14 mouse cellular contexts compared by ENCODE assay signal in the genomic region with DNA sequence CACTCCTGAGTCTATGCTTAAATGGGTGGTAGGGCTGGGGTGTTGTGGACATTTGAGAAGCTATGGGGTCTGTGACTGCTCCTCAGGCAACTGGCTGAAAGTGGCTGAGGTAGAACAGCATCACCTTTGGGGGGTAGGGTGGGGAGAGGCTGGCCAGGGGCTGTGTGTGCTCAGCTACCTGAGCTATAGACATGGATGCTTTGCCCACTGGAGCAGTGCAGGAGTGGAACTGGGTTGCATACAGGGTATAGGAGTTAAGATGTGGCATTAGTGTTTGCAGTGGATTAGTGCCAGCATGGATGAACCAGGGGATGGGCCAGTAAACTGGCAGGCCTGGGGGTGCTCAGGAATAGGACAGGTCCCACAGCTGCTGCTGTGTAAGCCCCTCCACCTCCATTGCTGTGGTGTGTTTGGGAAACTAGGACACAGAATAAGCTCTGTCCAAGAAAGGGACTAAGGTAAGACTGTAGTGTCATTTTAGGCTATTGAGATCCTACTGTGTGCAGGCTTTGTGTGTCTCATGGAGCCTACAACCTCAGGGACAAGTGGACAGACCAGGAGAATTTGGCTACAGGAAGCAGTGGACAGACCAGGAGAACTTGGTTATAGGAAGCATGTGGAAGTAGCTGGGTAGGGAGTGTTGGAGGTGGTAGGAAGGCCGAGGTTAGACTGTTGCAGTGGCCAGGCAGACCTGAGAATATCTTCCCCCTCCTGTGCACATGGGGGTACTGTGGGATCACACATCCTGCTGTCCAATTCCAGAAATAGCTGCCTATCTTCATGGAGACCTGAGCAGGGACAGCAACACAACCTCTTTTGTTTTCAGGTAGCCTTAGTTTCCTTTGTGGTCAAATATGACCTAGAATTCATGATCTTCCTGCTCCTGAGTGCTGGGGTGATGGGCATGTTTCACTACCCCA. TPM values are rescaled to one million over a fixed set of nuclear protein-coding genes. Genes with fewer than 3 reads are reported as not detected.
A peak's percentile ranks its signal among the peaks of the same experiment; 100 is the strongest.
DNase-seq lines count a peak whose midpoint lies in the region; ATAC-seq and TF ChIP-seq lines count a peak whose summit lies in the region.
"Had no signal": no experiment of that assay in that cellular context is flagged by ENCODE, and none has a peak within 500 bp of the region (broad histone marks: within the 10 kb centered on the region; RNA-seq: fewer than 3 reads in every experiment).

No protein-coding gene starts in this region.

- peaks cover 23% of the 10 kb centered on the region for H3K79me2 ChIP-seq in MEL (ENCODE audit: control insufficient read depth, insufficient read depth, low read length, poor library complexity)

- peaks cover 19% of the 10 kb centered on the region for H3K27me3 ChIP-seq in limb, embryonic 12.5 days
- H3K27me3 ChIP-seq in limb, embryonic 10.5 days (ENCODE audit: low read depth, poor library complexity, severe bottlenecking), result peaks cover 26% of the 10 kb centered on the region
- no peaks in the 10 kb centered on the region for H3K27me3 ChIP-seq in MEL (ENCODE audit: control insufficient read depth in 1 of 2, insufficient read depth in 2 of 2, low read length in 2 of 2)
- H3K27me3 ChIP-seq in liver, embryonic 12.5 days (replicated peaks), result peaks cover 29% of the 10 kb centered on the region

- no peak for TF ChIP-seq EP300 in MEL (IDR thresholded peaks at IDR 0.05; ENCODE audit: low read depth in 1 of 2, low read length in 2 of 2)

- H3K36me3 ChIP-seq in limb, embryonic 12.5 days, result peaks cover 27% of the 10 kb centered on the region
- H3K36me3 ChIP-seq in limb, embryonic 10.5 days, result peaks cover 31% of the 10 kb centered on the region
- peaks cover 0 to 14% of the 10 kb centered on the region in 2 experiments; a peak in 2 of 4 replicates for H3K36me3 ChIP-seq in MEL (ENCODE audit: control insufficient read depth in 1 of 2, insufficient read depth in 2 of 2, low read length in 2 of 2)
- H3K36me3 ChIP-seq in liver, embryonic 12.5 days, result peaks cover 34% of the 10 kb centered on the region

- intact Hi-C loops in heart, postnatal 25 days (cut with DNase I), result no loop called here

- 0 out of 2 replicates have a peak overlapping the region, but pooled peaks have one; percentile 12 for H3K27ac ChIP-seq in limb, embryonic 12.5 days
- H3K27ac ChIP-seq in limb, embryonic 10.5 days, result no peak overlapping the region
- H3K27ac ChIP-seq in MEL (ENCODE audit: control insufficient read depth, low read depth, low read length), result no peak overlapping the region
- H3K27ac ChIP-seq in liver, embryonic 12.5 days, result peak overlapping the region; percentile 61; the same call in 1 of the 2 replicates
- H3K27ac ChIP-seq: embryonic facial prominence, embryonic 15.5 days had no signal

- TF ChIP-seq POLR2A in MEL (IDR thresholded peaks at IDR 0.05; ENCODE audit: control insufficient read depth in 1 of 2, insufficient read depth in 1 of 2, low read depth in 1 of 2, low read length in 2 of 2, poor library complexity in 1 of 2), result peak in 1 of 2 experiments; percentile 46; a peak in 1 of 4 replicates

- ATAC-seq in limb, embryonic 12.5 days (ENCODE audit: insufficient number of reproducible peaks, insufficient read depth, low FRiP score, low TSS enrichment, low read depth), result no peak
- ATAC-seq in liver, embryonic 12.5 days, result no peak

- no peak for TF ChIP-seq RAD21 in MEL (IDR thresholded peaks at IDR 0.05; ENCODE audit: low read depth, low read length)

- no peak overlapping the region for H3K9ac ChIP-seq in limb, embryonic 12.5 days (replicated peaks)
- no peak overlapping the region for H3K9ac ChIP-seq in MEL (ENCODE audit: control insufficient read depth, low read depth, low read length, poor library complexity, severe bottlenecking)
- H3K9ac ChIP-seq in liver, embryonic 12.5 days, result 0 out of 2 replicates have a peak overlapping the region, but pooled peaks have one; percentile 12
- H3K9ac ChIP-seq: embryonic facial prominence, embryonic 15.5 days had no signal

- H3K9me3 ChIP-seq in limb, embryonic 12.5 days, result peaks cover 4% of the 10 kb centered on the region; the same call in 1 of the 2 replicates
- no peaks in the 10 kb centered on the region; the same call in 1 of the 2 replicates for H3K9me3 ChIP-seq in limb, embryonic 10.5 days (replicated peaks)
- no peaks in the 10 kb centered on the region for H3K9me3 ChIP-seq in MEL (replicated peaks; ENCODE audit: insufficient read depth, low read length)
- no peaks in the 10 kb centered on the region for H3K9me3 ChIP-seq in liver, embryonic 12.5 days (replicated peaks)
- H3K9me3 ChIP-seq: embryonic facial prominence, embryonic 15.5 days; hindbrain, embryonic 12.5 days had no signal

- peak overlapping the region; percentile 7; the same call in 1 of the 2 replicates for H3K4me3 ChIP-seq in limb, embryonic 12.5 days (replicated peaks)
- H3K4me3 ChIP-seq in limb, embryonic 10.5 days, result no peak overlapping the region; the same call in 1 of the 2 replicates
- no peak overlapping the region for H3K4me3 ChIP-seq in MEL (ENCODE audit: control insufficient read depth in 1 of 2, insufficient read depth in 1 of 2, low read depth in 2 of 2, low read length in 2 of 2)
- no peak overlapping the region for H3K4me3 ChIP-seq in liver, embryonic 12.5 days
- H3K4me3 ChIP-seq: embryonic facial prominence, embryonic 15.5 days; hindbrain, embryonic 12.5 days had no signal

- DNase-seq in heart, adult 11 months, result peak; percentile 92
- DNase-seq in heart, postnatal 25 days (ENCODE audit: low spot score), result no peak
- DNase-seq in limb, embryonic 10.5 days (ENCODE audit: low spot score), result no peak
- peak; percentile 23 for DNase-seq in MEL (ENCODE audit: low read depth, low spot score)
- DNase-seq in urinary bladder, postnatal 4 days (ENCODE audit: low spot score in 2 of 2), result no peak
- DNase-seq in spleen, postnatal 14 days (ENCODE audit: low spot score in 2 of 2), result no peak
- DNase-seq: kidney, adult 2 months; lung, postnatal 4 days had no signal

- TF ChIP-seq CTCF in MEL (IDR thresholded peaks at IDR 0.05 in 2 of 3, conservative IDR thresholded peaks at IDR 0.05 in 1 of 3; ENCODE audit: control insufficient read depth in 1 of 3, insufficient read depth in 1 of 3, low read depth in 2 of 3, low read length in 3 of 3, poor library complexity in 1 of 3, severe bottlenecking in 1 of 3), result no peak

- peaks cover 39% of the 10 kb centered on the region for H3K4me1 ChIP-seq in limb, embryonic 12.5 days (replicated peaks)
- H3K4me1 ChIP-seq in limb, embryonic 10.5 days, result peaks cover 45% of the 10 kb centered on the region
- H3K4me1 ChIP-seq in MEL (ENCODE audit: control insufficient read depth in 1 of 2, insufficient read depth in 2 of 2, low read length in 2 of 2), result peaks cover 4 to 21% of the 10 kb centered on the region in 2 experiments
- peaks cover 55% of the 10 kb centered on the region for H3K4me1 ChIP-seq in liver, embryonic 12.5 days

- H3K4me2 ChIP-seq in limb, embryonic 12.5 days, result no peak overlapping the region
- H3K4me2 ChIP-seq in liver, embryonic 12.5 days, result 0 out of 2 replicates have a peak overlapping the region, but pooled peaks have one; percentile 8
- H3K4me2 ChIP-seq: hindbrain, embryonic 12.5 days had no signal

- WGBS in limb, embryonic 12.5 days, result 73% methylated on average over 1 of the region's 1 CpGs
- 65% methylated on average over 1 of the region's 1 CpGs for WGBS in limb, embryonic 10.5 days
- 38% methylated on average over 1 of the region's 1 CpGs for WGBS in liver, embryonic 12.5 days (ENCODE audit: insufficient replicate concordance)

RNA-seq across cellular contexts. Expression of gene Oaz1, which starts 3.2 kb away (rescaled TPM):
- 100 to 1,000 TPM; 883 to 894 TPM for total RNA-seq in heart, postnatal 25 days (2021)
- polyA plus RNA-seq in limb, embryonic 12.5 days (2016; fragmentation: Nextera tagmentation; extraction: Ambion mirVana), result 1,783 and 1,832 TPM in 2 replicates
- polyA plus RNA-seq in limb, embryonic 10.5 days (2016; fragmentation: Nextera tagmentation; extraction: Ambion mirVana), result 2,414 and 2,486 TPM in 2 replicates
- total RNA-seq in MEL (2012; rRNA removed), result 983 and 1,061 TPM in 2 replicates
- polyA plus RNA-seq in MEL (2012; ENCODE audit: insufficient read depth in 1 of 2, insufficient read length in 2 of 2, low read depth in 1 of 2, low replicate concordance in 2 of 2, missing spikeins in 1 of 2), result 1,000 to 10,000 TPM in 1 of 2 experiments, not detected in 1; 1,528 TPM
- polyA plus RNA-seq in liver, embryonic 12.5 days (2016; fragmentation: Nextera tagmentation; extraction: Ambion mirVana), result 1,528 and 1,635 TPM in 2 replicates

RNA-seq across cellular contexts. Expression of gene Lingo3, which starts 14.2 kb away (rescaled TPM):
- total RNA-seq in heart, postnatal 25 days (2021), result 10 to 100 TPM in 1 of 2 experiments, 1 to 10 TPM in 1; 6.3 to 10.6 TPM
- polyA plus RNA-seq in limb, embryonic 12.5 days (2016; fragmentation: Nextera tagmentation; extraction: Ambion mirVana), result 0.79 and 0.87 TPM in 2 replicates
- 0.44 and 0.60 TPM in 2 replicates for polyA plus RNA-seq in limb, embryonic 10.5 days (2016; fragmentation: Nextera tagmentation; extraction: Ambion mirVana)
- not detected in 2 replicates for total RNA-seq in MEL (2012; rRNA removed)
- not detected for polyA plus RNA-seq in MEL (2012; ENCODE audit: insufficient read depth in 1 of 2, insufficient read length in 2 of 2, low read depth in 1 of 2, low replicate concordance in 2 of 2, missing spikeins in 1 of 2)
- polyA plus RNA-seq in liver, embryonic 12.5 days (2016; fragmentation: Nextera tagmentation; extraction: Ambion mirVana), result not detected in 2 replicates

RNA-seq across cellular contexts. Expression of gene Jsrp1, which starts 16.3 kb away (rescaled TPM):
- under 1 TPM; 0.48 to 0.81 TPM for total RNA-seq in heart, postnatal 25 days (2021)
- polyA plus RNA-seq in limb, embryonic 12.5 days (2016; fragmentation: Nextera tagmentation; extraction: Ambion mirVana), result 1.6 and 1.7 TPM in 2 replicates
- 0.74 and 0.80 TPM in 2 replicates for polyA plus RNA-seq in limb, embryonic 10.5 days (2016; fragmentation: Nextera tagmentation; extraction: Ambion mirVana)
- total RNA-seq in MEL (2012; rRNA removed), result not detected in 2 replicates
- under 1 TPM in 1 of 2 experiments, not detected in 1; 0.39 TPM for polyA plus RNA-seq in MEL (2012; ENCODE audit: insufficient read depth in 1 of 2, insufficient read length in 2 of 2, low read depth in 1 of 2, low replicate concordance in 2 of 2, missing spikeins in 1 of 2)
- 0.18 and 0.46 TPM in 2 replicates for polyA plus RNA-seq in liver, embryonic 12.5 days (2016; fragmentation: Nextera tagmentation; extraction: Ambion mirVana)
- polyA plus RNA-seq: large intestine, adult 2 months had no signal

RNA-seq across cellular contexts. Expression of gene Amh, which starts 24.6 kb away (rescaled TPM):
- total RNA-seq in heart, postnatal 25 days (2021), result under 1 TPM; 0.39 TPM
- not detected in 2 replicates for polyA plus RNA-seq in limb, embryonic 12.5 days (2016; fragmentation: Nextera tagmentation; extraction: Ambion mirVana)
- 0.09 TPM in 1 of 2 replicates, not detected in the other for polyA plus RNA-seq in limb, embryonic 10.5 days (2016; fragmentation: Nextera tagmentation; extraction: Ambion mirVana)
- total RNA-seq in MEL (2012; rRNA removed), result 0.42 and 0.59 TPM in 2 replicates
- 1 to 10 TPM in 1 of 2 experiments, not detected in 1; 1.1 TPM for polyA plus RNA-seq in MEL (2012; ENCODE audit: insufficient read depth in 1 of 2, insufficient read length in 2 of 2, low read depth in 1 of 2, low replicate concordance in 2 of 2, missing spikeins in 1 of 2)
- 0.07 TPM in 1 of 2 replicates, not detected in the other for polyA plus RNA-seq in liver, embryonic 12.5 days (2016; fragmentation: Nextera tagmentation; extraction: Ambion mirVana)
- polyA plus RNA-seq: hindbrain, embryonic 12.5 days; stomach, embryonic 14.5 days had no signal

RNA-seq across cellular contexts. Expression of gene Lsm7, which starts 25.4 kb away (rescaled TPM):
- 10 to 100 TPM; 20.9 to 31.6 TPM for total RNA-seq in heart, postnatal 25 days (2021)
- polyA plus RNA-seq in limb, embryonic 12.5 days (2016; fragmentation: Nextera tagmentation; extraction: Ambion mirVana), result 344 and 378 TPM in 2 replicates
- 358 and 440 TPM in 2 replicates for polyA plus RNA-seq in limb, embryonic 10.5 days (2016; fragmentation: Nextera tagmentation; extraction: Ambion mirVana)
- total RNA-seq in MEL (2012; rRNA removed), result 616 and 637 TPM in 2 replicates
- polyA plus RNA-seq in MEL (2012; ENCODE audit: insufficient read depth in 1 of 2, insufficient read length in 2 of 2, low read depth in 1 of 2, low replicate concordance in 2 of 2, missing spikeins in 1 of 2), result 100 to 1,000 TPM in 1 of 2 experiments, not detected in 1; 246 TPM
- polyA plus RNA-seq in liver, embryonic 12.5 days (2016; fragmentation: Nextera tagmentation; extraction: Ambion mirVana), result 235 and 245 TPM in 2 replicates

Comparison
In these comparisons a context has a peak if more than half of its experiments do, and no peak if none do; other contexts are left out.
1. DNase-seq: peak in heart, adult 11 months (single experiment) and MEL (single experiment); none in heart, postnatal 25 days (single experiment), limb, embryonic 10.5 days (single experiment), urinary bladder, postnatal 4 days (0 of 2) and spleen, postnatal 14 days (0 of 2).
2. H3K27ac ChIP-seq: peak in limb, embryonic 12.5 days (single experiment) and liver, embryonic 12.5 days (single experiment); none in limb, embryonic 10.5 days (single experiment) and MEL (single experiment).